Mouse (Mus musculus) E14TG2a.4 (cell line): ENCODE data around the gene Chst12.

Source experiments
- CTCF ChIP-seq: conservative IDR thresholded peaks from 2 replicates; pipeline ENCODE4 v1.5.1; 2014; ENCODE audit warnings: low read length
- POU5F1 ChIP-seq: IDR thresholded peaks from 2 replicates; pipeline ENCODE4 v1.6.1; 2014; ENCODE audit warnings: low read length, borderline replicate concordance

- TF ChIP-seq CTCF, result no peak
- no peak for TF ChIP-seq POU5F1
Measured at GRCm38 (mm10) chr5:140566271-140566670, 60.9 kb downstream of the Chst12 start.
